Mouse (Mus musculus): ENCODE data around the gene Taar3.

DNA sequence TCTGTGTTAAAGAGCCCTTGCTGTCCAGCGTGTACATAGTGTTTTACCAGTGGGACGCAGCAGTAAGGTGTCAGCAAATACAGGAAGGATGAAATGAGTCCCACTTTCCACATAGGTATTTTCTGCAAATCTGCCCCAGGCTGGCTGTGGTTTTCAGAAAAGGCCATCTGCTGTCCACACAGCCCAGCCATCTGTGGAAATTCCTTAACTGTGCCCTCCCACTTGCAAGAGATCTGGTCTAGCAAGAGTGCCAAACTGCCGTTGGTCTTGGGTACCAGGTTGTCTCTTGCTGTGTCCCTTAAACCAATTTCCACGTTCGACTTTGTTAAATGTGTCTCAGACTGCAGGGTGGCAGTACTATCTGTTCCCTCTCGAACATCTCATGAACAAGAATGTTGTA is 2.4 kb downstream of the Taar3 start:
- no peak for TF ChIP-seq CTCF (IDR thresholded peaks at IDR 0.05; ENCODE audit: extremely low read depth, insufficient read depth, low read length)
- no peak for TF ChIP-seq POLR2A (IDR thresholded peaks at IDR 0.05; ENCODE audit: extremely low read depth, insufficient read depth, low read length)
